Mouse (Mus musculus) heart, postnatal 14 days (tissue): ENCODE measurements around the gene Defa36. TPM values are rescaled to one million over a fixed set of nuclear protein-coding genes. Genes with fewer than 3 reads are reported as not detected.
"Not testable (repeated sequence)": the region's sequence is repeated elsewhere in the genome, so short reads cannot be mapped to it uniquely, and the experiment has no call there.

Experiments used
- DNase-seq, 2 experiments: peaks; one replicate each; pipeline ENCODE4 v3.0.0; 2021 to 2022
- intact Hi-C: fragments of 180-260 bp; cut with DNase I; formaldehyde crosslinking; loops from one replicate; pipeline ENCODE4 v1.15.1; 2025
- long read RNA-seq, 2 experiments: library from polyadenylated mRNA; stranded (forward); transcript quantifications; one replicate each; pipeline ENCODE4 v2.0.0; 2021
- total RNA-seq, 2 experiments: library from RNA; stranded (reverse); gene quantifications; 2 replicates each; pipeline ENCODE4 v1.2.3; 2021

Defa36 gene
- total RNA-seq = not detected
- long read RNA-seq, experiment 1 = 0 reads
- long read RNA-seq, experiment 2 = 0 reads

GRCm38 (mm10) chr8:21427111-21427510 is at the start of gene Defa36:
Defa36 (plus strand) TSS chr8:21427411.
- DNase-seq, intact Hi-C loops: not testable (repeated sequence)

GRCm38 (mm10) chr8:21378215-21378614 is 49.0 kb upstream of the Defa36 start, which contains the start of gene Defa2:
Defa2 (plus strand) TSS chr8:21378515.
- intact Hi-C loops, DNase-seq: not testable (repeated sequence)

GRCm38 (mm10) chr8:21391511-21391910 is 35.7 kb upstream of the Defa36 start, which contains the start of gene Defa33:
Defa33 (plus strand) TSS chr8:21391811.
- intact Hi-C loops, DNase-seq: not testable (repeated sequence)

- DNase-seq, intact Hi-C loops: not testable (repeated sequence)
Measured at GRCm38 (mm10) chr8:21456460-21456859, 29.2 kb downstream of the Defa36 start, which contains the start of gene Gm7849. Gm7849 (minus strand) TSS chr8:21456560.

Other genes with a start within 250 kb of the Defa36 start
- not detected for gene Defa31, start 235.8 kb upstream of the Defa36 start, total RNA-seq
- not detected for gene Gm15293, start 225.8 kb upstream of the Defa36 start, total RNA-seq
- not detected for gene Gm15292, start 177.7 kb upstream of the Defa36 start, total RNA-seq
- gene Defa27, start 111.9 kb upstream of the Defa36 start, total RNA-seq = not detected
- not detected for gene Defa29, start 100.4 kb upstream of the Defa36 start, total RNA-seq
- gene Defa2, start 48.9 kb upstream of the Defa36 start, total RNA-seq = not detected
- not detected for gene Defa33, start 35.6 kb upstream of the Defa36 start, total RNA-seq
- not detected for gene Gm7849, start 29.1 kb downstream of the Defa36 start, total RNA-seq
- not detected for gene Defa20, start 81.8 kb downstream of the Defa36 start, total RNA-seq
- gene Defa32, start 101.6 kb downstream of the Defa36 start, total RNA-seq = not detected
- gene Defa37, start 138.0 kb downstream of the Defa36 start, total RNA-seq = not detected
- not detected for gene Defa28, start 155.6 kb downstream of the Defa36 start, total RNA-seq
- gene Gm7861, start 167.1 kb downstream of the Defa36 start, total RNA-seq = not detected
- gene Defa26, start 190.8 kb downstream of the Defa36 start, total RNA-seq = not detected
- gene Defa17, start 228.4 kb downstream of the Defa36 start, total RNA-seq = not detected
- gene Defa34, start 238.4 kb downstream of the Defa36 start, total RNA-seq = not detected